In genomic region chr11:78574975-78575374, GRCm38 (mm10) we compare ENCODE assay signal across 18 mouse cellular contexts.
"Had no signal": no experiment of that assay in that cellular context is flagged by ENCODE, and none has a peak within 500 bp of the region (broad histone marks: within the 10 kb centered on the region; RNA-seq: fewer than 3 reads in every experiment).

No protein-coding gene starts in this region.

- H3K4me2 ChIP-seq: limb, embryonic 12.5 days; limb, embryonic 15.5 days; lung, embryonic 14.5 days; midbrain, embryonic 12.5 days; neural tube, embryonic 13.5 days had no signal

- H3K27ac ChIP-seq: limb, embryonic 12.5 days; limb, embryonic 15.5 days; midbrain, embryonic 12.5 days; neural tube, embryonic 13.5 days had no signal

- H3K27me3 ChIP-seq: limb, embryonic 12.5 days; limb, embryonic 15.5 days; midbrain, embryonic 12.5 days; neural tube, embryonic 13.5 days had no signal

- DNase-seq: kidney, adult 8-10 months; kidney, postnatal 14 days; kidney, postnatal 4 days; left cerebral cortex, postnatal 4 days; lung, embryonic 14.5 days; lung, postnatal 10 days; lung, postnatal 36 days; retina, postnatal 1 day; right cerebral cortex, postnatal 25 days; thymus, adult 2 months; thymus, postnatal 25 days had no signal

- H3K9me3 ChIP-seq: limb, embryonic 12.5 days; limb, embryonic 15.5 days; midbrain, embryonic 12.5 days; neural tube, embryonic 13.5 days had no signal

- H3K9ac ChIP-seq: limb, embryonic 12.5 days; limb, embryonic 15.5 days; lung, embryonic 14.5 days; midbrain, embryonic 12.5 days; neural tube, embryonic 13.5 days had no signal

- H3K4me3 ChIP-seq: limb, embryonic 12.5 days; limb, embryonic 15.5 days; midbrain, embryonic 12.5 days; myocyte; neural tube, embryonic 13.5 days had no signal

- H3K4me1 ChIP-seq: limb, embryonic 12.5 days; limb, embryonic 15.5 days; midbrain, embryonic 12.5 days; neural tube, embryonic 13.5 days had no signal

- ATAC-seq: intestine, postnatal 0 days; midbrain, embryonic 16.5 days had no signal
